Mouse (Mus musculus): ENCODE measurements around the gene Usp40.
A peak's percentile ranks its signal among the peaks of the same experiment; 100 is the strongest.
"Not testable (repeated sequence)": the region's sequence is repeated elsewhere in the genome, so short reads cannot be mapped to it uniquely, and the experiment has no call there.

Usp40 gene

DNA sequence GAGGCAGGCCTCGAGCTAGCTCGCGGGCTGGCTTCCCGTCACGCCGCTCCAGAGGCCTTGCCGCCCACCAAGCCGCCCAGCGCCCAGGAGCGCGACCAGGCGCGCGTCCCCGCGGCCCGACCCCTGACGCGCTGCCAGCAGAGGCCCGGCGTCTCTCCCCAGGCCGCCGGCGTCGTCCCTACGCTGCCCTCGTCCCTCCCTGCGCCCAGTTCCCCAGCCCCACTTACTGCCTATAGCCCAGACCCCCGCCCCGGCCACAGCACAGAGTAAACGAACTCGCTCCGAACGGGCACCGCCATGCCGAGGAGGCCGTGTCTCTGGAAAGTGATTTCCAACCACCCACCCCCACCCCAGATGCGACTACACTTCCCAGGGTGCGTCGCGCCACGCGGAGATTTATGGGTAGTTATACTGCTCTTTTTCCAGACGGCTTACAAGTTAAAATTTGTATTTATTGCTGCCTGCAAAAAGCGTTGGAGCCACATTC is at the start of gene Usp40:
Gene Usp40 (minus strand): TSS at position 341 of the 487 bp plus-strand sequence.
- peak; percentile 69 for DNase-seq (ENCODE audit: low spot score)

DNA sequence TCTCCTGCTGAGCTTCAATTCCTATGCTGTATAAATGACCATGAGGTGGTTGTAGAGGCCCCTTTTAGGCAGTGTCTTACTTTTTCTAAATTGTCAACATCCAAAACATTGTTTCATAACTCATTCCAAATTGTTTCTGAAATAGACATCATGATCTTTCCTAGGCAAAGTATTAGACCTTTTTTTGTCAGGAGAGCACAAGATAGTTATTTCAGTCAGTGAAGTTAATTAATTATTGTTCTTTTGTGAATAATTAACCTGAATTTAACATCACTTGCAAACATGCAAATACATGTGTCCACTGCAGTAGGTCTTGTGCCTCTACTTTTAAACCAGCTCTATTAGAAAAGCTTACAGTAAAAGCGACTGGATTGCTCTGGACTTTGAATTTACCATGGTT is 46.7 kb upstream of the Usp40 start, which contains the start of gene Ugt1a10:
Gene Ugt1a10 (plus strand): TSS at position 301 of the 400 bp plus-strand sequence.
- DNase-seq (ENCODE audit: low spot score): no peak

GRCm38 (mm10) chr1:88047408-88047807 is 39.1 kb upstream of the Usp40 start:
- DNase-seq (ENCODE audit: low spot score): not testable (repeated sequence)

- DNase-seq (ENCODE audit: low spot score): not testable (repeated sequence)
Observed at GRCm38 (mm10) chr1:88044832-88045437, 36.6 kb upstream of the Usp40 start.

DNA sequence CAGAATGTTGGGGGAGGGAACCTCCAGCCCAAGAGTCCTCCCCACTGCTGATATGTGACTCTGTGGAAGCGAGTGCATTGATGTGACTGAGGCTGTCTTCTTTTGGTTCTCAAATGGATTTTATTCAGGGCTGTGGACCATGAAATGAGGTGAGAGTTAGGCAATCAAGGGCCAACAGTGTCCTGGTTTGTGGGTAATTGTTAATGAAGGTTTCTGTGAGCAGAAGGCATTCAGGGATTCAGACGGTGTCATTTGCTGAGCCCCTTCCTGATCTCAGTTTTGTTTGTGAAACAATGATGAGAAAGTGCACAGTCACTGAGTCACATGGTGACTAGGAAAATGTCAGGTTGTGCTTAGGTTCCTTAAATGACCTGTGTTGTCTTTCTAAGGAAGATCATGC is 34.7 kb upstream of the Usp40 start:
- not testable (repeated sequence) for DNase-seq (ENCODE audit: low spot score)

- not testable (repeated sequence) for DNase-seq (ENCODE audit: low spot score)
Observed at GRCm38 (mm10) chr1:88025244-88025643, 16.9 kb upstream of the Usp40 start.

GRCm38 (mm10) chr1:88015371-88015770 is 7.0 kb upstream of the Usp40 start:
- DNase-seq (ENCODE audit: low spot score): no peak

DNA sequence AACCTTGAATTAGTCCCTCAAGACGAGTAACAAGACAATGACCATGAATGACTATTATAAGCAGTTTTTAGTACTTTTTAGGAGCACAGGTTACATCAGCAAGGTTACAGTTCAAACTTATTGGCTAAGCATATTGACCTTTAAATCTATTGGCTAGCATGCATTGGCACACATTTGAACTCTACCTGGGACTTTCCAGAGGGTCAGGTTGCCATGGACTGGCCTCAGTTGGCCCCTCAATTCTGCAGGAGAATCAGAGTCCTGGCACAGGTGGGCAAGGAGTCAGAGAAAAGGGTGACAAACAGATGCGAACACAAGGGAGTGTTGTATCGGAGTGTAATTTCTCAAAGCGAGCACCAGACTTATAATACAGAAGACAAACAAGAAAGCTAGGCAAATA is 6.3 kb upstream of the Usp40 start:
- no peak for DNase-seq (ENCODE audit: low spot score)

- no peak for DNase-seq (ENCODE audit: low spot score)
Observed at GRCm38 (mm10) chr1:88014194-88014593, 5.8 kb upstream of the Usp40 start.

- DNase-seq (ENCODE audit: low spot score): no peak
Observed at GRCm38 (mm10) chr1:88013726-88014125, 5.4 kb upstream of the Usp40 start.

DNA sequence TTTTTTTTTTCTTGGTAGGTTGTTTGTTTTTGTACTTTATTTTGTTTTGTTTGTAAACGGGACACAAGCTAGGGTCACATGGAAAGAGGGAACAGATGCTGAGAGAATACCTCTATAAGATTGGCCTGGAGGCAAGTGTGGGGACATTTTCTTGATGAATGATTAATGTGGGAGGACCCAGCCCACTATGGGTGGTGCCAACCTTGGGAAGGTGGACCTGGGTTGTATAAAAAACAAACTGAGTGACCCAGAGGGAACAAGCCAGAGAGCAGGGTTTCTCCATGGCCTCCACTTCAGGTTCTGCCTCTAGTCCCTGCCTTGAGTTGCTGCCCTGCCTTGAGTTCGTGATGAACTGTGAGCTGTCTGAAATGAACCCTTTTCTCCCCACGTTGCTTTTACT is 1.2 kb upstream of the Usp40 start:
- no peak for DNase-seq (ENCODE audit: low spot score)

- DNase-seq (ENCODE audit: low spot score): no peak
Observed at GRCm38 (mm10) chr1:88008735-88009134, 384 bp upstream of the Usp40 start.

DNA sequence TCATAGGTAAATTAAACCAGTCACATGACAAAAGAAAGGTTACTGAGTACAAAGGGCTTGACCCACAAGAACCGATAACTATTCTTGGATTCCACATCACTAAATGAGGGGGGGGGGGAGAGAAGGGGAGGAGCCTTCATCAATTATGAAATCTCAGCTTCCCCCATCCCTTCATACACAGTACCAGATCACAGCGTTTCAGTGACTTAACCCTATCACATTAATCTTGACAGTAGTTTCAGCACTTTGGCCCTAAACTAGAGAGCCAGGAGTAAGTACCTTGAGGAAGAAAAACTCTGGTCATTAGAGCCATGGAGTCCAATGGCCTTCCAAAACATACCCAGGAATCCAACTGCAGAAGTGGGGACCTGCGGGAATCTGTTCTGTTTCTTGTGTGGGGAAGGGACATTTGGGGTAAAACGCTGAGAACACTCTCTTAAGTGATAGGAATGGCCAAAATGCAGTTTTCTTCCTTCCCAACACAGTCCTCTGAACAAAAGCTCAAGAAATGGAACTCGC is 600 bp downstream of the Usp40 start:
- DNase-seq (ENCODE audit: low spot score): no peak

GRCm38 (mm10) chr1:87992716-87993115 is 15.6 kb downstream of the Usp40 start:
- no peak for DNase-seq (ENCODE audit: low spot score)

GRCm38 (mm10) chr1:87982291-87982690 is 26.1 kb downstream of the Usp40 start:
- no peak for DNase-seq (ENCODE audit: low spot score)

DNA sequence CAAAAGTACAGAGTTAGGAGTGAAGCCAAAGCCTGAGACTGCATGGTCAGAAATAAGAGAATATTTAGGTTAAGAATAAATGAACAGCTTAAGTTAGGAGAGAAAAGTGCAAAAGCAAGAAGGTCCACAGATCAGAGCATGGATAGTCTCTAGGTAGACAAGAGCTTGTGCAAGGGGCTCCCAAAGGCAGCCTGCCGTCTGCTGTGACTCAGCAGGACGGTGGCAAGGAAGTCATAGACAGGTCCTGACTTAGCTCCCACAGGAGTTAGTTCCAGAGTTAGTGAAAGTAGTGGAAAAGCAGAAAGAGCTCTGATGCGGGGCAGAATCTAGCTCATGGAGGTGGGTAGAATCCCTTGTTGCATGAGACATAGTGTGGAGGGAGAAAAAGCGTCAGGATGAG is 38.0 kb downstream of the Usp40 start:
- no peak for DNase-seq (ENCODE audit: low spot score)

DNA sequence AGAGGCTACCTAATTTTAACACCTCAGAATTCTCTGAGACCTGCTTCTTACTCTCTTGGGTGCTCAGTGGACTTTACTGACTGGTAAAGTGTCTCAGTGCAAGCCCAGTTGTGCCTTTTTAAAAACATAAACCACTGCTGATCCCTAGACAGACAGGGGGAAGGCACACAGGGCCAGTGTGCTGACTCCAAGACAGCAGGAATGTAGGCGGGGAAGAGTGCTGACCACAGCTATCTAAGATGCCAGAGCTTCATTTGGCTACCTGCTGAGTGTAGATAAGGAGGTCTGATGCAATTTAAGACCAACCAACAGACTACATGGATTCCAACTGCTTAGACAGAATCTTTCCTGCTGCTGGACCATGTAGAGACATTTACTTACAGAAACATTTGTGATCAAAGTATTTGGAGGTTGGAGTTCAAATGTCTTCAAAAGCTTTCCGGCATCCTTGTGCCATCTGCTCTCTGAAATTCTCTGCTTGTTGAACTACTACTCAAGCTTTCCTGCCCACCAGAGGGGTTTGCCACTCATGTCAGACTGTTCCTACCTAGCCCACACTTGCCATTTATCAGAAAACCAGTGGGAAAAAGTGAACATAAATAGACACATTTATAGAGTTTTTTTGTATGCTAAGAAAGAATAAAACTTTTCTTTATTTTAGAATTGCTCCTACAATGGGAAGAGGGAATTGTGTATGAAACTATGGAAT is 46.7 kb downstream of the Usp40 start:
- DNase-seq (ENCODE audit: low spot score): no peak

GRCm38 (mm10) chr1:87960752-87961151 is 47.6 kb downstream of the Usp40 start:
- DNase-seq (ENCODE audit: low spot score): no peak

DNA sequence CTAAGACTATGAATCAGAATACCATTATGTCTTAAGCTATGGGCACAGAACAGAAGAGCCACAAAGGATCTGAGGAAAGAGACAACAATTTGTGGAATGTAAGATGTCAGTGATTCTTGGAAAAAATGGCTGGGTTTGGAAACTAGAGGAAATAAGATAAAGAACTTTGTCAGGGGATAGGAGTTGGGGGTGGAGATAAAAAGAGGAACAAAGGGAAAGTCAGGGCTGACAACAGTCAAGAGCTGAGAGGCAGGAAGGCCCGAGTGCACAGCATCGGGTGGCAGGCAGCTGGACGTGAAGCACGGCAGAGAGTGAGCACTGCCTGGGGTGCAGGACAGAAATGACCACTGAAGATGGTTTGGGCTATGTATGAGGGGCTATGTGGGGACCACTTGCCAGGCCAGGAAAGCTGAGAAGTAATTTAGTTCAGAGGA is 48.3 kb downstream of the Usp40 start:
- DNase-seq (ENCODE audit: low spot score): no peak

GRCm38 (mm10) chr1:87959532-87959931 is 48.8 kb downstream of the Usp40 start:
- DNase-seq (ENCODE audit: low spot score): no peak

GRCm38 (mm10) chr1:87958931-87959330 is 49.4 kb downstream of the Usp40 start:
- no peak for DNase-seq (ENCODE audit: low spot score)

- DNase-seq (ENCODE audit: low spot score): no peak
Observed at GRCm38 (mm10) chr1:87953073-87953472, 55.3 kb downstream of the Usp40 start.

DNA sequence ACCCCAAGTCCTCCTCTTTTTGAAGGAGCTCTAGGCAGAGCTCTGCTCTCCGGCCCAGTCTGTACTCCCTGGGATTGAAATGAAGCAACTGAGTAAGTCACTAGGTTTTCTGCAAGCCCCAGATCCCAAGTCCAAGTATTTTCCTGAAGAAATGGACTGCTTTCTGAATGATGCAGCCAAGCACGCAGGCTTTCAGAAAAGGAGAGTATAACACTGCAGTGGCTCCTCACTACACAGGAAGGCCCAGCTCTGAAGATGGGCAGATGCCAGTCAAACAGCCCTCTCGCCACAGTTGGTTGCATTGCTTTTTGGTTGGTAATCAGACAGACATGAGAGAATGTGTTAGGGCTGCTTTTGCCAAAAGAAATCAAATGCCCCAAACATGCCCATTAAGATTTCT is 56.7 kb downstream of the Usp40 start:
- DNase-seq (ENCODE audit: low spot score): no peak
